Mouse (Mus musculus) left cerebral cortex, adult 2 months (tissue): Measurements from ENCODE around the gene Akt3. TPM values are rescaled to one million over a fixed set of nuclear protein-coding genes. Genes with fewer than 3 reads are reported as not detected.

Experiments
- DNase-seq, 2 experiments: peaks; one replicate each; pipeline ENCODE4 v3.0.0; 2021 to 2022; ENCODE audit warnings: low spot score in 2 of 2, mixed read lengths in 1 of 2; ENCODE audit errors: extremely low spot score in 1 of 2
- H3K27ac ChIP-seq: fragments of 200-600 bp; 2 replicates; pipeline ENCODE4 v1.8.1; 2022
- H3K4me3 ChIP-seq: fragments of 200-600 bp; 2 replicates; pipeline ENCODE4 v1.8.1; 2022
- CTCF ChIP-seq: fragments of 200-600 bp; IDR thresholded peaks from 2 replicates; pipeline ENCODE4 v1.8.1; 2022; ENCODE audit warnings: antibody characterized with exemption, mild to moderate bottlenecking, moderate library complexity
- intact Hi-C: fragments of 180-260 bp; cut with DNase I; formaldehyde crosslinking; loops from one replicate; pipeline ENCODE4 v1.15.1; 2025
- total RNA-seq, 2 experiments: library from RNA; stranded (reverse); gene quantifications; 2 replicates each; pipeline ENCODE4 v1.2.3; 2021

Akt3 gene
- total RNA-seq, 2 experiments from 2014 or later, result 257 to 258 TPM

DNA sequence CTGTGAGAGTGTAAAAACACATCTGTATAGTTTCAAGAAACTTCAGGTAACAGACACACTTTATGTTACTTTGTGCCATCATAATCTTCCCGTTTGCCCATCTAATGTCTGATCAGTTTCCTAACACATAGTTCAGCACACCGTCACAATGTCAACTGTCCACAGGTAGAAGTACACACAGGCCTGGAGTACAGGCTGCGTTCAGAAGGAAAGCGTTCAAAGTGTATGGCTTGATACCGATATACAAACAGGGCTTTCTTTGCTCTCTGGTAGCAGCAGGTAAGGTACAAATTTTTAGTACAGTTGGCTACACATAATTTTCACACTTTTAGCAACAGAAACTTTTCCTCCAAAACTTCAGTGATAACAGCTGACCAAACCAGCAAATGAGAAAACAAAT, 238.3 kb downstream of the Akt3 start:
- no peak for TF ChIP-seq CTCF
- no peak overlapping the region for H3K4me3 ChIP-seq
- no peak overlapping the region for H3K27ac ChIP-seq
- intact Hi-C loops, result no loop called here
- no peak for DNase-seq

DNA sequence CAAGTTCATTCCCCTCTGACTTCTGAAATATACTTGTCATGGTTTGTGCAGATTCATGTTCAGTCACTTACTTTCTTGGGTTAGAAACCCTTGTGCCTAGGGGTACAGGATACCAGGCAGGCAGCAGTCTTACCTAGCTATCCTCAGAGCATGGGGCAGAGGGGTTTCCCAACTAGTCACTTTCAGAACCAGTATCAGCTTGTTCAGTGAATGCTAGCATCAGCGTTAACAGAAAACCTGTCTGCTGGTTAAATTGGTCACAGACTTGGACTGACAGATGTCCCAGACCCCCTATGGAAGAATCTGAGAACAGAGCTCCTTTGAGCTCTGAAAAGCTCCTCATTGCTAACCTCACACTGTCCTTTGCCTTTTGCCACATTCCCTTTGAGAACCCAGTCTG, 239.3 kb downstream of the Akt3 start:
- no peak for DNase-seq
- Histone ChIP-seq H3K27ac (no peak overlapping the region), H3K4me3 (no peak overlapping the region)
- TF ChIP-seq CTCF, result no peak
- intact Hi-C loops, result no loop called here

DNA sequence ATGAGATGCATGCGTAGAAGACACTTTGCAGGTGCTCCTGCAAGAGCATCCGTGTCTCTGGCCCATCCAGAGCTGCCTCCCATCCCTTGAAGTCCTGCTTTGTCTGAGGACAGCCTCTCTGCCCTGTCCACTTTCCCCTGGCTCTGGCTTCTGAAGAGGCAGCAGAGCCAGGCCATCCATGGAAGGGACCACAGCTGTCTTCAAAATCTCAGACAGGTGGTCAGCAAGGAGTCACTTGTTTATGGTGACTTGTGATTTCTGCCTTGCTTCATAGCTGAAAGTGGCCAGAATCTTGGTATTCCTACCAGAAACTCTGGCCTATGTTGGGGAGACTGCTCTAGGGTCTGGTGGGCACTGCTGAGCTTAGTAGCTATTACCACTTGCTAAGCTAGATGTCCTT, 241.3 kb downstream of the Akt3 start:
- DNase-seq, result no peak
- intact Hi-C loops, result no loop called here
- Histone ChIP-seq H3K4me3 (no peak overlapping the region), H3K27ac (no peak overlapping the region)
- no peak for TF ChIP-seq CTCF

DNA sequence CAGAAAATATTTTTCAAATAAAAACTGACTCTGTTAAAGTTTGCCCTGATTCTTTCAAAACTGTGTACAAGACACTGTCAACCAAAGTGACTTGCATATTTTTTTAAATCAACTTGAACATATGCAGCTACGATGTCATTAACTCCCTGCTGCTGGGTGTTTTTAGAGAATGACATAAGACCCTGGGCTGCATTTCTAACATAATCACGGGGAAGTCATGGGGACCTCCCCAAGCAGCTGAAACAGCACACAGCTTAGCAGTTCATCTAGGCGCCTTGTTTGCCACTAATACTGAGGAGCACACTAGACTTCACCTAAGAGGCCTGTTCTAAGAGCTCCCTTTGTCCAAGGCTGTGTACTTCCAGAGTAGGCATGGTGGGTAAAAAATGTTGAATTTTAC, 242.1 kb downstream of the Akt3 start:
- TF ChIP-seq CTCF, result no peak
- intact Hi-C loops, result no loop called here
- H3K4me3 ChIP-seq, result no peak overlapping the region
- H3K27ac ChIP-seq, result no peak overlapping the region; the same call in 1 of the 2 replicates
- no peak for DNase-seq

DNA sequence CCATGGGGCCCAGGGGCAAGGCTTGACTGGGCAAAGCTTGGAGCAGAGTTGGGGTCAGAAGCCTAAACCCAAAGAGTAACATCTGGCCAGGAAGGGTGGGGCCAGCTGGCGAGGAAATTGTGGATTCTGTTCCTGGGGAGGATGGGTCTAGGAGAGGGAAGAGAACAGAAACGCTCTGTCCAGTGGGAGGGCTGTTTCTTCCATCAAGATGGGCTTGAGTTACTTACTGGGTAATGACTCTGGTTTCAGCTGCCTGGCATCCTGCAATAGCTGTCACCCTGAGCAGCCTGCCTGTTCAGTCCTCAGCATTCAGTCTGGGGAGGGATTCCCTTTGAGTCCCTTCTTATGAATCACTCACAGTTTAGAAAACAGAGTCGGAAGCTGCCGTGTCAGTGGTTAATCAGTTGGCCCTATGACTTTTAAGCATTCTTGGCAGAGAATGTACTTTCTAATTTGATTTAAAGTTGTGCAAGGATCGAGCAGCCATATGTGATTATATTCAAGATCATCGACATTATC, 243.0 kb downstream of the Akt3 start:
- no peak for TF ChIP-seq CTCF
- Histone ChIP-seq H3K4me3 (no peak overlapping the region), H3K27ac (peak overlapping the region; percentile 42)
- intact Hi-C loops, result no loop called here
- no peak for DNase-seq

DNA sequence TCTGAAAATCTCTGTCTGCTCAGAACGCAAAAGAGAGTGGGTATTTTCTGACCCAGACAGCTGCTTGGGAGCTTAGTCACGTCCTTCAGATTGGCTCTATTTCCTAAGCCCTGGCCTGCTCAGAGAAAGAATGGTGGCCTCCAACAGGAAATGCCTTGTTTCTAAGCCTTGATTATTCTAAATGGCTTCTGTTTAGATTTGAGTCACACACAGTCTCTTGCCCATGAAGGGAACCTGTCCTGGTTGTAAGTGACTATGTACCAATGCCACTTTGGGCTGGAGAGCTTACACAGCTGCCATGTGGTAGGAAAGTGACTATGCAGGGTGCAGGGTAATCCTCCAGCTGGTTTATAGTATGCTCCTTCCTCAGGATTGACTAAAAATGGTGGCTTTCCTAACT, 243.7 kb downstream of the Akt3 start:
- peak overlapping the region; percentile 42 for H3K27ac ChIP-seq
- intact Hi-C loops, result no loop called here
- DNase-seq, result no peak
- no peak overlapping the region for H3K4me3 ChIP-seq
- TF ChIP-seq CTCF, result no peak; the same call in 1 of the 2 replicates

DNA sequence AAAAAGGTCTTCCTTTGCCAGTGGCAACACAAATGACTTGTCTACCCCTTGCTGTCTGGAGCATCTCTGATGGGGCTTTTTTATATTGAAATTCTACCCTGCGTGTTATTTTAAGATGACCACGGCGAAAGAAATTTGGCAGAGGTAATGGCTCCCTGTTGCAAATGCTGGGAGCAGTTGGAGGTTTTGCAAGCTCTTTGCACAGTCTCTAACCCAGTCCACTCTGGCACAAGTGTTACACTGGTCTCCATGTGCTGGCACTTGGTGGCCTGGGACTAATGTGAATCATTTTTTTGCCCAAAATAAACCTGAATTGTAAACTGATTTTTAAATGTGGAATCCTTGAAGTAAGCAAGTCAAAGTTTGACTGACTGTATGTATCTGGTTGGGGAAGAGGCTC, 244.2 kb downstream of the Akt3 start:
- intact Hi-C loops, result no loop called here
- no peak for DNase-seq
- H3K27ac ChIP-seq, result peak overlapping the region; percentile 42; the same call in 1 of the 2 replicates
- H3K4me3 ChIP-seq, result no peak overlapping the region
- TF ChIP-seq CTCF, result no peak

DNA sequence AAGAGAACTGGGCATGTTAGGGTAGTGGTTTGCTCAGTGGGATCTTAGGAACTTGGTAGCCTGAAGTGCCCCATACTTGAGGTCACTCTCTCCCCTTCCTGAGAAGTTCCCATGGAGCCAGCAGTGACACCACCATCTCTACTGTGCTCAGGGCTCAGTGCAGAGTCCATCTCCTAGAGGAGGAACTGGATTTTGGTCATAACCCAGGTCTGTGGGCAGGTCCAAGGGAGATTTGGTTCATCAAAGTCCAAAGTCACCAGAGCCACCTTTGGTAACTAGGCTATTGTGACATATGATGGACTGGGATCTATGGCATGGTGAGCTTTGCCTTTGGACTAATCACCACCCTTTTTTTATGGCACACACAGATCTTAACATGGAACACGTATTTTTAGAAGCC, 244.7 kb downstream of the Akt3 start:
- no peak for DNase-seq
- Histone ChIP-seq H3K4me3 (no peak overlapping the region), H3K27ac (no peak overlapping the region)
- no peak for TF ChIP-seq CTCF
- intact Hi-C loops, result no loop called here

DNA sequence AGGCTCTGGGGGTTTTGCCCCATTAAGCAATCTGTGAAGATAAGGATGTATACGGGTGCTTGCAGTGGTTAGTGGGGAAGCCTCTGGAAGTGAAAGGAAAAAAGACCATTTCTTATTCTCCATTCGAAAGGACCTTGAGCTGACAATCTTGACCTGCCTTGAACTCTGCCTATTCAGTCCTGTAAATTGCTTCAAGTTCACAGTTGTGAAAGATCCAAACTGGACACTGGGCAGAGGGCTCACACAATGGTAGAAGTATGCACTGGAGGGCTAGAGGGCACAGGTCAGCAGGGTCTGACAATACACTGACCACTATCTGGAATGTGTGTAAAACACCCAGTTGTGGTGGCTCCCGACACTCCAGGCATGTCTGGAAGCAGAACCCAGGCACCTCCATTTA, 245.2 kb downstream of the Akt3 start:
- no peak overlapping the region for H3K4me3 ChIP-seq
- no peak for DNase-seq
- intact Hi-C loops, result no loop called here
- TF ChIP-seq CTCF, result no peak
- H3K27ac ChIP-seq, result no peak overlapping the region

DNA sequence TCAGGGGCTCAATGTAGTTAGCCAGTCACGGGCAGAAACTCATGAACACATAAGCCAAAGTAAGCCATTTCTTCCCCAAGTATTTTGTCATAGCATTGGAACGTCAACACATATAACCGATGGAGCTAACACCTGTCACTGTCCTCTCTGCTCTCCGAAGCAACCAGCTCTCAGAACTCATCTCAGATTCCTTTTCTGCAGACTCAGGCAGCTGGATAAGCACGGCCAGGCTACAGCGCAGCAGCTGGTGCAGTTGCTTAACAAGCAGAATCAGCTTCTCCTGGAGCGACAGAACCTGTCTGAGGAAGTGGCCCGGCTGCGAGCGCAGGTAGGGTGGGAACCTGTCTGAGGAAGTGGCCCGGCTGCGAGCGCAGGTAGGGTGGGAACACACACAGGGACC, 246.3 kb downstream of the Akt3 start:
- intact Hi-C loops, result no loop called here
- Histone ChIP-seq H3K4me3 (no peak overlapping the region), H3K27ac (no peak overlapping the region)
- no peak for DNase-seq
- no peak for TF ChIP-seq CTCF

DNA sequence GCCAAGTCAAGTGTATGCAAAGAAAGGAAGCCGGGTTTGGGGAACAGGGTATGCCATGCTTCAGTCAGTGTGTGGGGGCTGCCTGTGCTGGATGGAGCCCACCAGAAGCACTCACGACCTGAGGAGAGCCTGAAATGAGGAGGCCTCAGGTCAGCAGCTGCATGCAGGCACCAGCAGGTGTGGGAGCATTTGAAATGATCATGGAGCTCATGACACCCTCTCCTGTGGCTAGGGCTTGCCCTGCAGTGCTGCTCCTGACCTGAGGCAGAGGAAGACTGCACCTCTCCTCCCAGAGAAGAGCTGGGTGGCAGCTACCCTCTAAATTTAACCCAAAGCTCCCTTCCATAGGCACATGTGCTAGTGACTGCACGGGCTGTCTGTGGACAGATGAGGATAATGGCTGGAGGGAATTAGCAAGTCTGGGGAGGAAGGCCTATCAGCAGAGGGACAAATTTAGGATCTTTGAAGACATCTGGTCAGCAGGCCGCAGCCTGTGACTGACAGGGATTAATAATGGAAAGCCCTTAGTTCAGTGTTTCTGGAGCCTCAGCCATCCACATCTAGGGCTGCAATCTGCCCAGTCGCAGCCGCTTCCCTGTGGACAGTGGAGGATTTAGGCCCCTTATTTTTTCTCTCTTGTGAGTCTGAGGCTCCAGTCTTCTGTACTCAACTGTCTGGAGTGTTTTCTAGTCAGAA, 247.2 kb downstream of the Akt3 start:
- DNase-seq, result no peak
- Histone ChIP-seq H3K4me3 (no peak overlapping the region), H3K27ac (no peak overlapping the region)
- intact Hi-C loops, result no loop called here
- TF ChIP-seq CTCF, result no peak

DNA sequence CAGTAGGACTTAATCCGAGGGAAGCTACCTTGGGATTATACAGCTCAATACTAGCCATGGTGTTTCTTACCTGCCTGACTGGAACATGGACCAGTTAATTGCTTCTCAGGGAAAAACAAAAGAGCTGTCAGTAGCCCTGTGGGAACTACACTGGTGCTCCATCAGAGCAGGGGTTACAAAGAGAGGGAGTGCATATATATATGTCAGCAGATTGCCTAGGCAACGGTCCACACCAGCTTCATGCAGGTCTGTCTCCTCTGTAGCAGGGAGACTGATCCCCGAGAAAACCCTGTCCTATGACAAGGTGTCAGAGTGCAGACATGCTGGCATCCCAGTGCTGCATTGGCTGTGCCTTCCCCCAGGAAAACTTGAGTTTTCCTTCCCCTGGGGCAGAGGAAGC, 248.0 kb downstream of the Akt3 start:
- DNase-seq, result no peak
- Histone ChIP-seq H3K4me3 (no peak overlapping the region), H3K27ac (no peak overlapping the region)
- intact Hi-C loops, result no loop called here
- TF ChIP-seq CTCF, result no peak

DNA sequence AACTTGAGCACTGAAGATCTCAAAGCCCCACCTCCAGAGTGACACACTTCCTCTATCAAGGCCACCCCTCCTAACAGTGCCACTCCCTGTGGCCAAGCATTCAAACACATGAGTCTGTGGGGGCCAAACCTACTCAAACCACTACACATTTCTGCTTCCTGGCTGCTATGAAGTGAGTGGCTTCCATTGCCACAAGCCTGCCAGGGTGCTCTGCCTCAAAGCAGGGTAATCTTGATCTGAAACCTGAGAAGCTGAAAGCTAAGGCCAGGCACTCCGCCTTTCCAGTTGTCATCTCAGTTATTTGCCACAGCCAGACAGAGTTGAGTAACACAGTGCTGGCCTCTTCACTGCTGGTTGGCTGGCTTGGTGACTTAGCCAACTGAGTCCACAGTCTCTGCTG, 249.2 kb downstream of the Akt3 start:
- intact Hi-C loops, result no loop called here
- no peak for TF ChIP-seq CTCF
- DNase-seq, result no peak
- Histone ChIP-seq H3K27ac (no peak overlapping the region), H3K4me3 (no peak overlapping the region)
